Mouse (Mus musculus): ENCODE results near the gene Siva1.
A peak's percentile ranks its signal among the peaks of the same experiment; 100 is the strongest.

DNA sequence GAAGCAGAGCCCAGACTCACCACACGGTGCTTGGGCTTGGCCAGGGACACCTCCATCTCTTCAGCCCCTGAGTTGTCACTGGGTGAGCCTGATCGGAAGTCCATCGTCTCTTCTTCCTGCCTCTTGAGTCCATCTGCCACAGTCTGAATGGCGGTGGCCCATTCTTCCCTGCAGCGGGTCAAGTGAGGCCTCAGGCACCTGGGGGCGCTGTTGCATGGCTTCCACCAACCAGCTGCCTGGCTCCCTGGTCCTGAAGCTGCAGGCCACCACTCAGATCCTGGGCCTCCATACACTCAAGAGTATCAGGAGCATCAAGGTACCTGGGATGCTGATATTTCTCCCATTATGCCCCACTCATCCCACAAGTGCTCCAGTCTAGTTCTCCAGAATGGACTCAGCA is 14.6 kb downstream of the Siva1 start:
- peak; percentile 28; the same call in 1 of the 2 replicates for TF ChIP-seq CTCF (IDR thresholded peaks at IDR 0.05; ENCODE audit: low read depth, low read length)
- no peak for TF ChIP-seq TAL1 (conservative IDR thresholded peaks at IDR 0.05; ENCODE audit: low read depth, low read length)
